Mouse (Mus musculus): ENCODE measurements around the gene Tbc1d13. TPM values are rescaled to one million over a fixed set of nuclear protein-coding genes. Genes with fewer than 3 reads are reported as not detected.
"Not testable (repeated sequence)": the region's sequence is repeated elsewhere in the genome, so short reads cannot be mapped to it uniquely, and the experiment has no call there.

Tbc1d13 gene
- total RNA-seq, 2 experiments from 2014 or later = 65.2 to 69.1 TPM

DNA sequence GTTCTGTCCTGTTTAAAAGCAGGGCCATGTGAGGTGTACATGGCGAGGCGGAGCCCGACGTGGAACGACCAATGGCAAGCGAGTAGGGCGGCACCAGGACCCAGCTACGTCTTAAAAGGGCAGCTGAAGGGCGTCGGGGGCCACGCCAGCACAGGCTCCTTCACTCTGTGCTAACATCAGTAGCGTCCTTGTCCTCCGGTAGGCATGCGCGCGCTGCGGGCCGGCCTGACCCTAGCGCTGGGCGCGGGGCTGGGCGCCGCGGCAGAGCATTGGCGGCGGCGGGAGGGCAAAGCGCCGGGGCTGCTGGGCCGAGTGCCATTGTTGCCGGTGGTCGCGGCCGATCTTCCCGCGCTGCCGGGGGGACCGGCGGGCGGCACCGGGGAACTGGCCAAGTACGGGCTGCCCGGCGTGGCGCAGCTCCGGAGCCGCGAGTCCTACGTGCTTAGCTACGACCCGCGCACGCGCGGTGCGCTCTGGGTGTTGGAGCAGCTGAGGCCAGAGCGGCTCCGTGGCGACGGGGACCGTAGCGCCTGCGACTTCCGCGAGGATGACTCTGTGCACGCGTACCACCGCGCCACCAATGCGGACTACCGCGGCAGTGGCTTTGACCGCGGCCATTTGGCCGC lies 37.9 kb downstream of the Tbc1d13 start, which contains the start of gene Endog:
TSS of gene Endog (plus strand) at position 123 of the 626 bp plus-strand sequence.
- DNase-seq (ENCODE audit: low spot score in 2 of 2) = peak; percentile 90 to 92
- intact Hi-C loops (cut with DNase I) = loop anchor here (2.0 to 5.0 kb wide), 2 partner anchors 49 to 65 kb away; partner anchors contain the start of genes Lrrc8a and Zer1

DNA sequence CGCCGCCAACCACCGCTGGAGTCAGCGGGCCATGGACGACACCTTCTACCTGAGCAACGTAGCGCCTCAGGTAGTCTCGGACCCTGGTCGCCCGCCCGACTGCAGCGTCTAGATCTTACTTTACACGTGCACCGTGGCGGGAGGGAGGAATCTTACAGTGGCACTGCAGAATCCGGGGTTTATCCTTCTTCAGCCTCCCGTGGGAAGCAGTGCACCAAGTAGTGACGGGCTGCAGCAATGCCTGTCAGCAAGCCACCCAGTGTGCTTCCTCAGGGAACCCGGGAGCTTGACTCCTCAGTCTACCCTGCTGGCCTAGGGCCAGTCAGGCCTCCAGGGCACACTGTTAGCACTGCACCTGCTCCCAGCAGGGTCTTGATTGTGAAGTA lies 38.4 kb downstream of the Tbc1d13 start:
- intact Hi-C loops (cut with DNase I) = loop anchor here (2.0 to 5.0 kb wide), 2 partner anchors 50 to 65 kb away; partner anchors contain the start of genes Lrrc8a and Zer1
- no peak for DNase-seq (ENCODE audit: low spot score in 2 of 2)

DNA sequence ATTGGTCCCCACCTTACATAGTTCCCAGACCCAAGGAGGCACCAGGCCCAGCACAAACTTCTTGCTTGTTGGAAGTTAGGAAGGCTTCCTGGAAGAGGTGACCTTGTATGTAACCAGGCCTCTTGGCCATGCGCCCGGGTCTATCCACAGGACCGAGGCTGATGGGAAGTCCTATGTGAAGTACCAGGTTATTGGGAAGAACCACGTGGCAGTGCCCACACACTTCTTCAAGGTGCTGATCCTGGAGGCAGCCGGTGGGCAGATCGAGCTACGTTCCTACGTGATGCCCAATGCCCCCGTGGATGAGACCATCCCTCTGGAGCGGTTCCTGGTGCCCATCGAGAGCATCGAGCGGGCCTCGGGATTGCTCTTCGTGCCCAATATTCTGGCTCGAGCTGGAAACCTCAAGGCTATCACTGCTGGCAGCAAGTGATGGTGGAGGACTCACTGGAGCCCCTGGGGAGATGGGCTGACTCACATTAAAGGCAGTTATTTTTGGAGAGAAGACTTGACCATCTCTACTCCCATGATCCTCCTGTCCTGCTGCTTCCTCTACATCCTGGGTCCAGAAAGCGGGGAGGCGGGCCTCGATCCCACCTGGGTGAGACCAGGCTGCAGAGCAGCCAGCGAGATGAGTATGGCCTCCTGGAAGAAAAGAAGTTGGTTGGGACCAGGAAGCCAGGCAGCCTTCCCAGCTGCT lies 40.1 kb downstream of the Tbc1d13 start:
- DNase-seq (ENCODE audit: low spot score in 2 of 2) = no peak
- intact Hi-C loops (cut with DNase I) = loop anchor here (5.0 kb wide), 1 partner anchor 51 kb away; the partner anchor contains the start of gene Zer1

DNA sequence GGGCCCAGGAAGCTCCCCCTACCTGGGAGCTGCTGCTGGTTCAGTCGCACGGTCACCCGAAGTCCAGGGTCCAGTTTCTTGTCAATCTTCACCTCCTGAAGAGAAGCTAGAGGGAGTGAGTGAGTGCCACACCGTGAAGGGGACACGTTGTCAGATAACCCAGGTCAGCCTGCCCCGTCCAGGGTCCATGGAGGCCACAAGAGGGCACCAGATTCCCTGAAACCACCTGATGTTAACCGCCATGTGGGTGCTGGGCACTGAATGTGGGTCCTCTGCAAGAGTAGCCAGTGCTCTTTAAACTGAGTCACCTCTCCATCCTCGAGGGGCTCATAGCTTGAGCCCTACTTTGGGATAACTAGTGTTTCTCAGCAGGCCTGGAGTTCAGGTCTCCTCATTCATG lies 42.4 kb downstream of the Tbc1d13 start:
- intact Hi-C loops (cut with DNase I) = no loop called here
- DNase-seq (ENCODE audit: low spot score in 2 of 2) = no peak

DNA sequence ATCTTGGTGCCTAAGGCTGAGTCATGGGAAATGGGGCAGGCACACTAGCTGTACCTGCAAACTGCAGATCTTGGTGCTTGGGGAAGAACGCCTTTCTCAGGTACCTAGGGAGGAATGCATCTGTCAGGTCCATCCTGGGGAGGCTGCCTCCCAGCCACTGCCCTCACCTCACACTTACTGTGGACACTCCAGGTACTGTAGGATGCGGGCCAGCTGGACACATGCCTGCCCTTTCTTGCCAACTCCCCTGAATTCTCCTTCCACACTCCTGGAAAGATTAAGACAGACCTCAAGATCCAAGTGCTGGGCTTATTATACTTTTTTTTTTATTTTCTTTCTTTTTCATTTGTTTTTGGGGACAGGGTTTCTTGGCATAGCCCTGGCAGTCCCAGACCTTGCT lies 43.0 kb downstream of the Tbc1d13 start:
- intact Hi-C loops (cut with DNase I) = no loop called here
- no peak for DNase-seq (ENCODE audit: low spot score in 2 of 2)

DNA sequence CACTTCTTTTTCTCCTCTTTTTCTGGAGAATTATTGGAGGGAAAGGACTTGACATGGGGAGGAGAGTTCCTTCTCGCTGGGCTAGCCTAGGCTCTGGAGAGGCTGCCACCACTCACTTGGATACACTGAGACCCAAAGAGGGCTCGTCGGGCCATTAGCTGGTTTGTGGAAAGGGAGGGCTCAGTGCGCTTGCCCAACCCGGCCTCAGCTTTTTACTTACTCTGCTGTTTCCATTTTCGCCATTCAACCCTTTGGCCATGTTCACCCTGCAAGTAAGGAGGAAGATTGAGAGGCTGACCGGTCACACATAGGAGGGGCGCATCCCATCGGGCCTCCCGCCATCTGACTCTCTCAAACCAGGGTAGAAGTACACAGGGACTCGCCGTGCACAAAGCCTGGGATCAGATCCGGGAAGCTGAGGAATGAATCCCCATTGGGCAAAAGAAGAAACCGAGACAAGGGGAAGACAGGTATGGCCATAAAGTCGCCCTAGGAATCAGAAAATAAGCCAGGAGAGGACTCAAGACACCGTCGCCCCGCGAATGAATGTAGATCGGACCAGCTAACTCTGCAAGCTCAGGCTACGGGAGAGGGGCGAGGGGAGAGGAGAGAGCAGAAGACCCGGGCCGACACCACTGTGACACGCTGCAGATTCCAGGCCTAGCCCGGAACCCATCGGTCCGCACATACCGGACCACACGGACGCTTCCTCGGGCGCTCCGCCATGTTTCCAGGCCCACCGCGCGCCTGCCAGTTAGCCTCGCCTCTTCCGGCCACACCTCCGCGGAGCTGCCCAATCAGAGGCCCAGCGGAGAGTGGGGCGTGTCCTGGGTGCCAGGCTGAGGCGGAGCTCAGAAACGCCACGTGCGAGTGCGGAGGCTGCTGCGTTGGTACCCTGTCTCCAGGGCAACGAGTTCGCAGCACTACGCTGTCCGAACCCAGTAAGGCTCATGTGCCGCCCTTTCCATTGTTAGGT lies 44.4 kb downstream of the Tbc1d13 start, which contains the start of gene Spout1:
TSS of gene Spout1 (minus strand) at position 760 of the 976 bp plus-strand sequence.
- intact Hi-C loops (cut with DNase I) = loop anchor here (2.0 kb wide), 1 partner anchor 59 kb away; the partner anchor contains the start of gene Lrrc8a
- DNase-seq (ENCODE audit: low spot score in 2 of 2) = peak; percentile 96 to 98

DNA sequence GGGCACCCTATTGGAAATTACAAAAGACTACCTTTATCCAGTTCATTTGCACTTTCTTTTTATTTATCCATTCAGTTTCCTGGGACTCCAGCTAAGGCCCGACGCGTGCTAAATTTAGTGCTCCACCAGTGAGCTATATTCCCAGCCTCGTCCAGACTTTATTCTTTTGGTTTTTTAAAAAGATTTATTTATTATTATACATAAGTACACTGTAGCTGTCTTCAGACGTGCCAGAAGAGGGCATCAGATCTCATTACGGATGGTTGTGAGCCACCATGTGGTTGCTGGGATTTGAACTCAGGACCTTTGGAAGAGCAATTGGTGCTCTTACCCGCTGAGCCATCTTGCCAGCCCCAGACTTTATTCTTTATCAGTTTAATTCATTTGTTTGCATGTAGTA lies 45.2 kb downstream of the Tbc1d13 start:
- not testable (repeated sequence) for DNase-seq (ENCODE audit: low spot score in 2 of 2)
- intact Hi-C loops (cut with DNase I) = loop anchor here (2.0 kb wide), 1 partner anchor 58 kb away; the partner anchor contains the start of gene Lrrc8a

DNA sequence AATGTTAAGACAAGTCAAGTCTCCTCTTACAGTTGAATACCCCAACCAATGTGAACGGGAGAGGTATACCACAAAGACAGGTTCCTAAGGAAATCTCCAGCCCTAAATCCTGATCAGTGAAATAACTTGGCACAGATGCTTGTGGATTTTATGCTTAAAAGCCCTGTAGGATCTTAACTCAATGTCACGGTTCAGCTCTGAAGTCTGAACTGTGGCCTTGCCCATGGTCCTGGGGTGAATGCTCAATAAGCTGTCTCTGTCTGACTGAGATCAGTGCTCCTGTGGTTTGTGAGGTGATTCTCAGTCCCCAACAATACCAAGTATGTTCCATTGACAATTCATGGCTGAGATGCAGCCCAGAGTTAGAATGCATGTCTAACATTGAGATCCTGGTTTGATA lies 48.9 kb downstream of the Tbc1d13 start:
- intact Hi-C loops (cut with DNase I) = no loop called here
- DNase-seq (ENCODE audit: low spot score in 2 of 2) = no peak

DNA sequence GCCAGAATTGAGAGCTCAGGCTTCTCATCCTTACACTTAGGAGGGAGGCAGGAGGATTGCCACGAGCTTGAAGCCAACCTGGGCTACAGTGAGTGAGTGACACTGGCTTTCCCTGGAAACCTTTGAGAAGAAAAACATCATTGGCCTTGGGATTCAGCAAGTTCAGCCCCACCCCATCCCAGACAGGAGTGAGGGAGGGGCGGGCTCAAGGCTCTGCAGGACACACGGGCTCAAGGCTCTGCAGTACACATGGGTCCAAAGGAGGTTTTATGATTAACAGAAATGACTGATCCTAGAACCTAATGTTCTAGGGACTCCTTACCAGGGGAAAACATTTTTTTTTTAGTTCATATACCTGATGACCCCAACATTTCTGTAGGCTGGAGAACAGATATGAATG lies 50.2 kb downstream of the Tbc1d13 start:
- no peak for DNase-seq (ENCODE audit: low spot score in 2 of 2)
- intact Hi-C loops (cut with DNase I) = no loop called here

DNA sequence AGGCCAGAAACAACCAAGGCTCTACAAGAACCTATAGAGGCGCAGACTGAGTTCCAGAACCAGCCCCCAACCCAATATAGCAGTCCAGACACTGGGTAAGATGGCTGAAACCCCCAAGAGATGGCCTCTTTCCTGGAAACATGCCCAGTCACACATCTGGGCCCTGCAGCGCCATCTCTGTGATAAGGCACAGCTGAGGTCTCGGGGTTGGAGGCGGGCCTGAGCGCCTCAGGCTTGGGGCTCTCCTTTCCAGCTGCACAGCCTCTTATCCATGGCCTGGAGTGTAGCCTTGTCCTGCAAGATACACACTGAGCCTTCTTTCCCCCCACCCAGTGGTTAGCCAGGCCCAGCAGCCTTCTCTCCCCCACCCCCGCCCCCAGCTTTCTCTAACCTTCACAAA lies 51.7 kb downstream of the Tbc1d13 start:
- intact Hi-C loops (cut with DNase I) = no loop called here
- DNase-seq (ENCODE audit: low spot score in 2 of 2) = no peak

DNA sequence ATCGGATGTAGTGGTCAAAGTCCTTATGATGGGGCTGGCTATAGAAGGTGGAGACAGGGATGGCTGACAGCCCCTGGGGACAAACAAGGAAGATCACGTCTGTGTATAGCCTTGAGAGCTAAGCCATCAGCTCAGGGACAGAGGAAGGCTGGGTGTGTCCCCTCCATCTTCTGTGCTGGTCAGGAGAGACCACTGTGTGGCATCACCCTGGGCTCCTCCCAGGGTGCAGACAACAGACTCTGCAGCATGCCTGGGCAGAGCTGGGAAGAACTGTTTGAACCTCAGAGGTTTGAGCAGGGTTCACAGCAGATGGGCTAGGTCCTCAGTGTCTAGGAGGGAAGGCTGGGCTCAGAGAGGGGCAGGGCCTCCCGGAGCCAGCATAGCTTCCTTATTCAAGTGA lies 52.1 kb downstream of the Tbc1d13 start:
- intact Hi-C loops (cut with DNase I) = no loop called here
- no peak for DNase-seq (ENCODE audit: low spot score in 2 of 2)

DNA sequence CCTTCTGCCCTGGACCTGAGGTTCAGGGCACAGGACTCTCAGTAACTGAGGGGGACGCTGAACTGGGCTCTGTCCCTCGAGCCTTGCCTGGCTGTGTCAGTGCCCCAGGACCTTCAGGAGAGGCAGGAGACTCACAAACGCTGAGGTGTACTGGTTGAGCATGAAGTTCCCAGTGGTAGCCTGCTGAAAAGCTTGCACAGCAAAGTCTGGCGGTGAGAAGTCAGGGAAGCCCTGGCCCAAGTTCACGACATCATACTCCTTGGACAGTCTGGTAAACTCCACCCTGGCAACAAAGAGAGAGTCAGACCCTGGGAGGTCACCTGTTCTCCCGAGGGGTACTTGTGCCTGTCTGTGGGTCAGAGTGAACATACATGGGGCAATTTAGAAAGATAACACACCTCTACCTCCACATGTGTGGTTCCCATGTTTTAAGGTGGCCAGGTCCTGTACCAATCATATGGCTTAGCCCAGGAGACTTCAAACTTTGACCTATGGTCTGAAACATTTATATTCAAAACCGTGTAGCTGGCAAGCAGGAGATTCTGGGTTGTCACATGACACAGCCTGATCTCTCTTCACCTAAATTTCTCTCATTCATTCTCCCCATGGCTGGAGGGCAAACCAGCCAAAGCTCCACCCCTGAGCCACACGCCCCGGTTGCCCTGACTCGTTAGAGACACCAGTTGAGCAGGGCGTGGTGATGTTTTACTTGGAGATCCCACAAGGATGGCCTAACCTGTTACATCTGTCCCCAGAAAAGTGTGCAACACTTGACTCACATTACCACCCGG lies 58.4 kb downstream of the Tbc1d13 start:
- no peak for DNase-seq (ENCODE audit: low spot score in 2 of 2)
- intact Hi-C loops (cut with DNase I) = loop anchor here (10.0 kb wide), 1 partner anchor 83 kb away; no protein-coding TSS in a partner anchor

DNA sequence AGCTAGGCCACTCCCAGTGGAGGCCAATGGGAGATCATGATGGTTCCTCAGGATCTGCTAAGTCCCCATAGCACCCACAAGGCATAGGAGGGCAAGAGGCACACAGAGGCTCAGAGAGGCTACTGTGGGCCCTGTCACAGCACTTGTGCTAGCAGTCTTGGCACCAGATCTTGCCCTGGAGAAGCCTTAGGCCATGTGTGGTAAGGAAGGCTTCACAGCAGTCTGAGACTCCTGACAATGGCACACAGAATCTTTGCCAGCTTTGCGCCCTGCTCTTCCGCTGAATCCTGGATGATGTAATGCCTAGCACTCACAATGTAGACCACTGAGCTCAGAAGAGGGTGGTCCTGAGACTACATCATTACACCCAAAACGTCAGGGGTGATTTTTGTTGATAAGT lies 61.1 kb downstream of the Tbc1d13 start:
- no peak for DNase-seq (ENCODE audit: low spot score in 2 of 2)
- intact Hi-C loops (cut with DNase I) = loop anchor here (10.0 kb wide), 1 partner anchor 80 kb away; no protein-coding TSS in a partner anchor

DNA sequence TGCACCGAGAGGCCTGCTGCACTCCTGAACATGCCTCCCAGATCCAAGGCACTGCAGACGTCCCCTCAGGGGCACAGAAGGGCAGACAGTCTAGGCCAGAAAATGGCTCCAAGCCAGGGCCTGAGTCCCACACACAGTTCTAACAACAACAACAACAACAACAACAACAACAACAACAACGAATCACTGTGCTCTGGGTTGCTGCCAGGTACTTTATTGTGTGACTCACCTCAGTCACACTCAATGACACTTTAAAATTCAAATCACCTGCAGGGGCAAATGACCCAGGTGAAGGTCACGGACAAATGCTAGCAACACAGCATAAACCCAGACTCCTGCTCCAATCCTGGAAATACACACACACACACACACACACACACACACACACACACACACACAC lies 64.5 kb downstream of the Tbc1d13 start:
- intact Hi-C loops (cut with DNase I) = loop anchor here (10.0 kb wide), 1 partner anchor 77 kb away; no protein-coding TSS in a partner anchor
- DNase-seq (ENCODE audit: low spot score in 2 of 2) = no peak

DNA sequence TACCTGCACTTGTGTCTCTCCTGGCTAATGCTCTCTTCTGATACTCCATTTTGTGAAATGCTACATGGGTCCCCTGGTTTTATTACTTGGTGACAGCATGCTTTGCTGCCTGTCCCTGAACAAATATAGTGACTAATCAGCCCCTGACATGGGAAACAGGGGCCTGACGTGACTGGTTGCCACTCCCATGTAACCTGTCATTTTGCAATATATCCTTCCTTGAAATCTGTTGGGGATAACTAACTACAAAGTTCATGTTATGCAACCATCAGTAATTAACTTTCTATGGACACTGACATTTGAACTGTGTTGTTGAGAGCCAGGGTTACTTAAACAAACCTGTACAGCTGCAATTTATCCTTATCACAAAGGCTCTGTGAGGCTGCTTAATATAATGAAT lies 66.4 kb downstream of the Tbc1d13 start:
- no peak for DNase-seq (ENCODE audit: low spot score in 2 of 2)
- intact Hi-C loops (cut with DNase I) = loop anchor here (10.0 kb wide), 1 partner anchor 75 kb away; no protein-coding TSS in a partner anchor

DNA sequence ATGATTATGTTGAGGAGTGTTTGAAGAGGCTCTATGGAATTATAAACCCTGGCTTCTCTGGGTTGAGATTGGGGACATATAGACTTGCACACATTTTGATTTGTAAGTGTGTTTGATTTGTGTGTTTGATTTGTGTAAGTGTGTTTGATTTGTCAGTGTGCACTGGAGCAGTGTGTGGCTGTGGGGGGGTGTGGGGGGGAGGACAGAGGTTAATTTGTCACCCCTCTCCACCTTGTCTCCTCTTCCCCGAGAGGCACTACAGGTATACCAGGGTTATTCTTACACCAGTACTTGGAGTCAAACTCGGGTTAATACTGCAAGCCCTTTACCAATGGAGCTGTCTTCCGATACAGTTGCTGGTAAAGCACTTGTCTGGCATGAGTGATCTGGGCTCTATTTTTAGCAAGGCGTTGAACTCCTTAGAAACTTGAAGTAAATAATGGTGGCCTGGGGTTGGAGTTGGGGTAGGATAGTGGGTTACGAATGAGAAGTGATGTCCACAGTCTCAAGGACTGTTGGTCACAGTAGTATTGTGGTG lies 66.9 kb downstream of the Tbc1d13 start:
- intact Hi-C loops (cut with DNase I) = no loop called here

More for the DNA sequence above, 66.9 kb downstream of the Tbc1d13 start:
- no peak for DNase-seq (ENCODE audit: low spot score in 2 of 2)

Measured in left cerebral cortex, postnatal 14 days (tissue).